Mouse (Mus musculus) embryonic stem cell, embryonic (primary cell): Measurements from ENCODE around the gene Galt.
"Not testable (repeated sequence)": the region's sequence is repeated elsewhere in the genome, so short reads cannot be mapped to it uniquely, and the experiment has no call there.

ENCODE experiments used
- CTCF ChIA-PET, 4 experiments: fragments of 300-600 bp in 2 of 4; fragments of 350-600 bp in 2 of 4; sonication (Branson Sonifier 250); formaldehyde crosslinking; loops; one replicate each; lab custom pipeline; 2022; ENCODE audit warnings: inconsistent platforms in 2 of 4; lab: Charles Lee
- POLR2A ChIA-PET, 4 experiments: fragments of 300-600 bp in 2 of 4; fragments of 350-600 bp in 2 of 4; sonication (Branson Sonifier 250); formaldehyde crosslinking; loops; one replicate each; lab custom pipeline; 2022; ENCODE audit warnings: antibody characterized with exemption in 4 of 4, inconsistent platforms in 1 of 4; lab: Charles Lee

The Galt gene

DNA sequence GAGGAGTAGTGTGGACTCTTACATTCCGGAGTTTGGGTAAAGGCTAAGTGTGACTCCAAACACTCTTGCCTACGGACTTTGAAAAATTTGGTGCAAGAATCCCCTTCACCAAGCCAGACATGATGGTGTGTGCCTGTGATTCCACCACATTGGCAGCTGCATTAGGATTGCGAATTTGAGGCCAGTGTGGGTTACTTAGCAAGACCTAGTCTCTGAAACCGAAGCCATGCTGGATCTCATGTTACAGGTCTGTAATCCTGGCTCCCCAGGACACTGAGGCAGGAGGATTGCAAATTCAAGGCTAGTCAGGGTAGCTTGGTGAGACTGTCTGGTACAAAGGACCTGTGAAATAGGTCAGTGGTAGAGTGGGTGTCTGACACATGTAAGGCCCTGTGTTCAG is 3.7 kb downstream of the Galt start:
- POLR2A ChIA-PET = interaction anchor here in 1 of 4 experiments (1.9 kb wide), 1 partner anchor 17 kb away, joined by 5 read pairs; no protein-coding TSS in a partner anchor
- CTCF ChIA-PET = no interaction called here

DNA sequence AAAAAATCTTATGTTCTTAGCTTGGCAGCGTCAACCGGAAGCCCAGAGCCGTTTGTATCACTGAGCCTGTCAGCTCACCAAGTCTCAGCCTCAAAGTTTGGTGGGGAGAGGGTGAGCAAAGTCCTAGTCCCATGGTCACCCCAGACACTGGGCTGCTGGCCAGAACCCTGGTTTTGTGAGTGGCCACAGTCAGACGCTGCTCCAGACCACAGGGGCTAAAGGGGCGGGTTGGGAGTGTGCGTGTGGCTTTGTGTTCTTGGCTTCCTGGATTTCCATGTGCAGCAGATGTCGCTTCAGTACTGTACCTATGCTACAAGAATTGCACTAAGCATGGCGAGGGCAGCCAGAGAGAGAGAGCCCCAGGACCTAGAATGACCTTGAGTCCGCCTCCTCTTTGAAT is 4.2 kb downstream of the Galt start:
- ChIA-PET CTCF (no interaction called here), POLR2A (interaction anchor here in 1 of 4 experiments (1.9 kb wide), 1 partner anchor 17 kb away, joined by 5 read pairs; no protein-coding TSS in a partner anchor)

DNA sequence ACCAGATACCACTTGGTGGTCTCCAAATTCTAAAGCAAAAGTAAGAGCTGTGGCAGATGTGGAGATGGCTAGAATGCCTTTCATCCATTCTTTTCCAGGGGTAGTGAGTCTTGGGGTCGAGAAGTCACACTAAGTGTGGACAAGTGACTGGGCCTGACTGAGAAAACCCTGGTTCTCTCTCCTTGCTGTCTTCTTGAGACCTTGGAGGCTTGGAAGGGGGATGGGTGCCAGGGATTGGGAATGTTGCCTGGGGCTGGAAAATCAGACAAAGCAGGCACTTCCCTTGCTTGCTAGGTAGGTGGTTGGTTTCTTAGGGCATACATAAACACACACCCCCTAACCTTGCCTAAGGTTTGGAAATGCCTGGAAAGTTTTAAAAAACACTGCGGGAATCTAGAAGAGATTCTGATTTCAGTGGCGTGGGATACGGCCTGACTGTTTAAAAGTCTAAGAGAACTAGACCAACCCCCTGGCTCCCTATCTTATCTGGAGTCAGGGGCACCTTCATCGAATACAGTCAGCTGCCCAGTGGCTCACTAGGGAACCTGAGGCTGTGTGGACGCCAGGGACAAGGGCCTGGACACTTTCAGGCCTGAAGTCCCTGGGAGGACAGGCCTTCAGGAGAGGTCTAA is 4.7 kb downstream of the Galt start:
- ChIA-PET POLR2A (no interaction called here), CTCF (no interaction called here)

DNA sequence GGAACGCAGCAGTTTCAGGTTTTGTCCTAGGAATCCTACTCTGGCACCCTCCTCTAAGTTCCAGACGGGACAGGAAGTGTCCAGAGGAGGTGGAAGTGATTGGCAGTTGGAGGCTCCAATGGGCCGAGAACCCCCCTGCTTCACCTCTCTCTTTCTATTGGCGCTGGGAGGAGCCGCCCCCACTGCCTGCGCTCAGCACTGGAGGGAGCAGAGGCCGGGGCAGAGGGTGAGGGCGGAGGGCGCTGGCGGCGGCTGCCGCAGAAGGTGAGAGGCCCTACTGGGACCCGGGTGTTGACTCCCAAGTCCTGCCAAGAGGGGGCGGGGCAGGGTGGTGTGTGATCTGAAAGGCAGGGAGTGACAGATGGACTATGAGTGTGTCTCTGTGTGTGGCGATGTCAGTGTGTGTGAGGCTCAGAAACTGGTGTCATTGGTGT is 5.3 kb downstream of the Galt start:
- POLR2A ChIA-PET = no interaction called here
- CTCF ChIA-PET = no interaction called here

DNA sequence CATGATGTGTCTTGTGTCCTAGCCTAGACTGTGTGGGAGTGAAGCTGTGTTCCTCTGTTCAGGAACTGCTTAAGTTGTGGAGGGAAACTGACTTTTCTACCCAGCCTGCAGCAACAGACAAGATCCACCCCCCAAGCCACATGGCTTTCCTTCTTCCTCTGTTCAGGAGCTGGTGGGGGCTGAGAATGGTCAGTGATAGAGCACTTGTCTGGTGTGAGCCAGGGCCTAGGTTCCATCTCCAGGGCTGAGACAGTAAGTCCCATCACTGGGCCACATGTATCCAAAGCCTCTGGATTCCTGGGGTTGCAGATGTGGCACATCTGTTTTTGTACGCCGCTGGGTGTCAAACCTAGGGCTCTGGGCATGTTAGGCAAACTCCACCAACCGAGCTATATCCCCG is 5.9 kb downstream of the Galt start:
- POLR2A ChIA-PET = no interaction called here

DNA sequence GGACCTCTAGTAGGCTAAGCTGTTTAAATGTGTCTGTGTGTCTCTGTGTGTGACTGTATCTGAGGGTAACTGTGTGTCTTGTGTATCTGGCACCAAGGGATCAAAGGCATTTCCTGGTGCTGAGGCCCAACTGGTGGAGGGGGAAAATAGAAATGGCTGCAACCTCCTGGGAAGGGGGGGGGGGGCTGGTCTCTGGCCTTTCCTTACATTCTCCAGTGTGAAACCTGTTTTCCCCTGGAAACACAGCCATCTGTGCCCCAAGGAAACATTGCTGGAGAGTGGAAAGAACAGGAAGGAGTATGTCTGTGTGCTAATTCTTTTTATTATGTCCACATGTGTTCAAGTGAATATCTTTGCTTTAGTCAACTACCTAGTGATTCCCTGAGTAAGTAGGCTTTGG is 6.7 kb downstream of the Galt start:
- ChIA-PET POLR2A (interaction anchor here in 1 of 4 experiments (0.6 kb wide), 1 partner anchor 95 kb away, joined by 4 read pairs; no protein-coding TSS in a partner anchor), CTCF (no interaction called here)

More for the DNA sequence above, 5.9 kb downstream of the Galt start:
- CTCF ChIA-PET = no interaction called here

DNA sequence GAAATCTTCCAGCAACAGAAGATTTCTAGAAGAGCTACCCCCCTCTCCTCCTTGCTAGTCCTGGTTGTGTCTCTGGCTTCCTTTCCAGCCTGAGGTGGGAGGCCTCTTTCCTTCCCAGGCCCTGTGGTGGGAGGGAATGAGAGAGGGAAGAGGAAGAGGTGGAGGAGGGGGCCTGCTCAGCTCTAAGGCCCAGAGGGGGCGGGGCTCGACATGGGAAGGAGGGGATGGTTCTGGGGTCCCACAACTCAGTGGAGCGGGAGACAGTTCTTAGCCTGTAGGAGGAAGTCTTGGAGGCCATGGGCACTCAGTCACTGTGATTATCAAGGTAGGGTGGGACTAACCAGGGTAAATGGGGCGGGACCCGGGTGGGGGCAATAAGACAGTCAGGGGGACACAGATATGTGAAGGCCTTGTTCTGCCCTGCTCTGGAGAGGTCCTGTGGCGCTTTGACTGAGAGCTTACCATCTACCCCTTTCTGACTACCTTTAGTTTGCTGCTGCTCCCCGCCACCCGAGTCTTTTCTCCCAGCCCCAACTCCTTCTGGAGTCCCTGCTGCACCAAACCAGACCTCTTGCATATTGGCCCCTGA is 7.2 kb downstream of the Galt start:
- ChIA-PET POLR2A (no interaction called here), CTCF (no interaction called here)

DNA sequence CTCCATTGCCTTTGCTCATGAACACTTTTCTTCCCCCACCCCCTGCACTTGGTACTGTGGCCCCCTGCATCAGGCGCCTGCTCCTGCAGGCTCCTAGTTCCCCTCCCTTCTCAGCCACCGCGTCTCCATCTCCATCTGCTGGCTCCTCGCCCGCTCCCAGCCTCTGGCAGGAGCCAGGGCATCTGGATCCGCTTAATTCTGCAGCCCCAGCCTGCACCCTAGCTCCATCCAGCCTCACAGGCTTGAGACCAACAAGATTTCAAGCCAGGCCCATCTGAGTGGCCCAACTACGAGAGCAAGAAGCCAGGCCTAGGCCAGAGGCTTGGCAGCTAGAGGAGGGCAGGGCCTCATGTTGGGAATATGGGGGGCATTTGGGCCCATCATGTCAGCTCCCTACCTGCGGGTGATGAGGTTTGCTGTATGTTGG is 7.7 kb downstream of the Galt start:
- POLR2A ChIA-PET, CTCF ChIA-PET: not testable (repeated sequence)

DNA sequence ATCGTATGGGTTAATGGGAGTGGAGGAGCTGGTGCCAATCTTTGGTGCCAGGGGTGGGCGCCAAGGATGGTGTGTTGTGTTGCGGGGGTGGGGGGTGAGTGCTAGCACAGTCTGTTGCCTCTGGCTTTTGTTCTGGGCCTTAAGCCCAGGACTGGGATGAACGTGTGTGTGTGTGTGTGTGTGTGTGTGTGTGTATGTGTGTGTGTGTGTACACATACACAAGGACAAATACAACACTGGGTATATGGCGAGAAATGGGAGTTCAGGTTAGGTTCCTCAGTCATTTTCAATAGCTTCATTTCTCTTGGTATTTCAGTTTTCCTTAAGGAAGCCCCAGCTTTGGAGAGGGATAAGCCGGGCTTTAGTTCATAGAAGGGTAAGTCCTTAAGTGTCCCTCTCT is 8.1 kb downstream of the Galt start:
- CTCF ChIA-PET, POLR2A ChIA-PET: not testable (repeated sequence)

DNA sequence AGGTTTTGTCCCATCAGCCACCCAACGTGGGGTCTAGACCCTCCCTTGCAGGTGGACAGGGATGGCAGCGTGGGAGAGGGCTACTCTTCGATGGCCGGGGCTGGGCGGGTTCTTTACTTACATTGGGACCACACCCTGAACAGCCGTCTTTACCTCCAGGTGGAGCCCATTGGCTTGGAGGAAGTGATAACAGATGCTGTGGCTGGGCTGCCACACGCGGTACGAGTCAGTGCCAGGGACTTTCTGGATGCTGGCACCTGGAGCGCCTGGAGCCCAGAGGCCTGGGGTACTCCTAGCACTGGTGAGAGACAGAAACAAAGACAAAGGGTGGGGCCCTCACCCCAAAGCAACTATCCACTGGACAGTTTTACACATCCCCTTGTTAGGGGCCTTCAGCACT is 12.3 kb downstream of the Galt start:
- POLR2A ChIA-PET, CTCF ChIA-PET: not testable (repeated sequence)

DNA sequence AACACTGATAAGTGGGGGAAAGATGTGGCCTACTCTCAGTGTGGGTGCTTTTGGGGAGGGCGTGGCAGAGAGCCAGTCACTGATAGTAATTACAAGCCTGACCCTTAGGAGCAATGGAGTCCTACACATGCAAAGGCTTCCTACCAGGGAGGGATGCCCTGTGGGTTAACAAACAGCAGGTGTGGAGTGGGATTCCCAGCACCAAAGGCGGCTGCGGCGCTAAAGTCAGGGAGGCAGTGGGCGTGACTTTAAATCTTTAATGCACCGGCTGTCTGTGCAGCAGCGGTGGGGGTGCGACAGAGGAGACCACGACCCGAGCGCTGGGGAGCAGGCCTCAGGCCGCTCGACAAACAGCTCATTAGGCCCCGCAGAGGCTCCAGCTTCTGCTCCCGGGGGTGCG is 17.9 kb downstream of the Galt start:
- CTCF ChIA-PET = not testable (repeated sequence)

DNA sequence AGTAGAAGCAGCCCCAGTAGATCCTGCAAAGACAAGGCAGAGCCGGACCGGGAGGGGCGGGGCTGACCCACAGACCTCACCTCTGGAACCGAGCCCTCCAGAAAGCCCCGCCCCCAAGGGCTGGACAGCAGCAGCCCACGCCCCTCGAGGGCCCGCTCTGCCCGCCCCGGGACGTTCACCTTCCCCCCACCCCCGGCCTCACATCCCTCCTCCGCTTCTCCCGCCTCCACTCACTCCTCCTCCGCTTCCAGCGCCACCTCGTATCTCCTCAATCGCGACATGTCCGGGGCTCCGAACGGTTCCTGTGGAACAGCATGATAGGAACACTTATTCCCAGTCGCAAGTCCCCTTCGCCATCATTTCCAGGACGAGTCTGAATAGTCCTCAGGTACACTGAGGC is 18.5 kb downstream of the Galt start:
- POLR2A ChIA-PET, CTCF ChIA-PET: not testable (repeated sequence)

More for the DNA sequence above, 17.9 kb downstream of the Galt start:
- POLR2A ChIA-PET = not testable (repeated sequence)

DNA sequence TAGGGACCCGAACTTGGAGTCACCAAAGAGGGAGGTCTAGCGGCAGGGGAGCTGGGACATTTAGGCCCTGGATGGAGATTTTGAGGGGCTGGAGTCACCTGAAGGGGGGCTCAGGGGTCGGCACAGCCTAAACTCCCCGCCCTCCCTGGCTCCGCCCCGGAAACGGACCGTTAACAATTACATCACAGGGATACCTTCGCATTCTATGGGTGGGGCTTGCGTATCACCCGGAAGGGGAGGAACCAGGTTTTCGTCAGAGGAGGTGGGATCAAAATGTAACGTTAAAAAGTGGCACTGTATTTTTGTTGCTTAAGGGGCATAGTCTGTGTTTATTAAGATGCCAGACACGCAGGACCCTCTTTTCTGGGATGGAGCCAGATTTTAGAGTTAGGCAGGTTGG is 19.0 kb downstream of the Galt start, which contains the start of gene Ccl27a:
Gene Ccl27a (minus strand): TSS at position 246 of the 400 bp plus-strand sequence.
- POLR2A ChIA-PET = interaction anchor here in 1 of 4 experiments (0.7 kb wide), 1 partner anchor 35 kb away, joined by 6 read pairs; no protein-coding TSS in a partner anchor
- CTCF ChIA-PET = not testable (repeated sequence)

DNA sequence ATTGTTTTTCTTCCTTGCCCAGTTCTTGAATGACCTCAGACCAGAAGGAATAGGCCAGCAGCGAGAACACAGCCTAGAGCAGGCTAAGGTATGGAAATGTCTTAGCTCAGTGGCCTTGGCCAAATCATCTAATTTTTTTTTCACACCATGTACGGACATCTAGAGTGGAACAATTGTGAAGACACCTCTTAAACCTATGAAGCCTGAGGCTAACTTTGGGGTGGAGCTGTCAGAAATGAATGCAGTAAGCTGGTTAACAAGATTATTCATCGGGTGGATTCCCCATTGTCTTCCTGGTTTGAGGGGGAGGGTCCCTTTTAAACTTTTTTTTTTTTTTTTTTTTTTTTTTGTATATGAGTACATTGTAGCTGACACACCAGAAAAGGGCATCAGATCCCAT is 19.5 kb downstream of the Galt start:
- POLR2A ChIA-PET = interaction anchor here in 3 of 4 experiments (0.6 to 0.7 kb wide), 3 partner anchors 36 to 1789 kb away, joined by 3 to 6 read pairs (median 3); no protein-coding TSS in a partner anchor
- CTCF ChIA-PET = not testable (repeated sequence)

DNA sequence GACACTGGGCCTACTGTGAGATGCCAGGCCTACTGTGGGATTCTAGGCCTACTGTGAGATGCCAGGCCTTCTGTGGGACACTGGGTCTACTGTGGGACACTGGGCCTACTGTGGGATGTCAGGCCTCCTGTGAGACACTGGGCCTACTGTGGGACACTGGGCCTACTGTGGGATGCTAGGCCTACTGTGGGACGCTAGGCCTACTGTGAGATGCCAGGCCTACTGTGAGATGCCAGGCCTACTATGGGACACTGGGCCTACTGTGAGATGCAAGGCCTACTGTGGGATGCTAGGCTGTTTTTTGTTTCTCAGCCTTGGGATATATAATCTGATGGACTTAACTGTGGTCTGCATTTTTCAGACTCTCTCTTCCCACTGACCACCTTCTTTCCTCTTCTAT is 20.8 kb downstream of the Galt start:
- POLR2A ChIA-PET, CTCF ChIA-PET: not testable (repeated sequence)

DNA sequence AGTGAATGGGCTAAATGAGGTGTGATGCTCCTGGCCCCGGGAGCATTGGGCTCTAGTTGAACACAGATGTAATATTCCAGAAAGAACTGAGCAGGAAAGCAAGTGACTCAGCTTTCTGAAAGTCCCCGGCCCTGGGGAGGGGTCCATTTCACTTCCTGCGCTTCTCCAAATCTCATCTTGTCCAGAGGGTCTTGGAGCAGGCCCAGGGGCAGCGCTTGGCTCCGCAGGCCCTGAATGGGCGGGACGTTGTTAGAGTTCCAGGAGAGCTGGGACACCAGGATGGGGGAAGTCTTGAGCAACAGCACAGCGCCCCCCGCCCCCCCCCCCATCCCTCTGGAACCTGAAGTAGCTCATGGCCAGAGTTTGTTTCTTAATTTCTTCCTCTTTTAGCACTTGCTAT is 26.2 kb downstream of the Galt start:
- POLR2A ChIA-PET, CTCF ChIA-PET: not testable (repeated sequence)

DNA sequence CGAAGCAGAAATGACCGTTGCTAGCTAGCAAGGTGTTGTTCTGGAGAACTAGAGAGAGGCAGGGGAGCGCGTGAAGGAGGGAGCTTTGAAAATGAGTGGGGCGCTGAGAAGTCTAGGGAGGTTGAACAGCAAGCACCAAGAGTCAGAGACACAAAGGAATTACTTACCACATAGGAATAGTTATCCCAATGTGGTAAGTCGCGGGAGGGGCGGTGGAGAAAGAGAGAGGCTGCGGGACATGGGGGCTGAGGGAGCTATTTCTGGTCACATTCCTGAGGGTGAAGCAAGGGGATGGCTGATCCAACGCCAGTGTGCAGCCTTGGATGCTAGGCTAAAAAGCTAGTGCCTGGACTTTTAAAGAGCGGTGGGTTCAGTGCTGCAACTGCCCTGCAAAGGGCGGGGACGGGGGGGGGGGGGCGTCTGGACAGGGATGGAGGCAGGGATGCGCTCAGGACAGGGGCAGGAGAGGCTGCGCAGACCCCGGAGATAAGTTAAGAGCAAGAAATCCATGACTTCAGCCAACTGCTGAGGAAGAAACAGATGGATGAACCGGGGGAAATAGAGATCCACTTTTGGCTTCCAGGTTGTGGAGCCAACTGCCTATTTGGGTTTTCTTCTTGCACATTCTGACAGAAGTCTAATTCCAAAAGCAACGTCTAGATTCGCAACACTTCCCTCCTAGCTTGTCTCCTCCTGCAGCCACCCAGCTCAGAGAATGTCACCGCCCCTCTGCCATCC is 26.9 kb downstream of the Galt start:
- CTCF ChIA-PET, POLR2A ChIA-PET: not testable (repeated sequence)

DNA sequence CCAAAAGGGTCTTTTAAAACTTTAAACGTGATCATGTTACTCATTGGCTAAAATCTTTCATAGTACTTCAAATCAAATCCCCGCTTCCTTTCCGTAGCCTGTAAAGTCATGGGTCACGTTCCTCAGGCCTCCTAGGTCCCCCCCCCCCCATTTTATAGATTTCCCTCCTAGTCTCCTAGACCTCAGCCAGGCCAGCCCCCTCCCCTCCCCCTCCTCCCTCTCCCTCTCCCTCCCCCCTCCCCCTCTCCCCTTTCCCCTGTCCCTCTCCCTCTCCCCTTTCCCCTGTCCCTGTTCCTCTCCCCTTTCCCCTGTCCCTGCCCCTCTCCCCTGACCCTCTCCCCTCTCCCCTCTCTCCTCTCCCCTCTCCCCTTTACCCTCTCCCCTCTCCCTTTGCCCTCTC is 27.7 kb downstream of the Galt start:
- CTCF ChIA-PET, POLR2A ChIA-PET: not testable (repeated sequence)

DNA sequence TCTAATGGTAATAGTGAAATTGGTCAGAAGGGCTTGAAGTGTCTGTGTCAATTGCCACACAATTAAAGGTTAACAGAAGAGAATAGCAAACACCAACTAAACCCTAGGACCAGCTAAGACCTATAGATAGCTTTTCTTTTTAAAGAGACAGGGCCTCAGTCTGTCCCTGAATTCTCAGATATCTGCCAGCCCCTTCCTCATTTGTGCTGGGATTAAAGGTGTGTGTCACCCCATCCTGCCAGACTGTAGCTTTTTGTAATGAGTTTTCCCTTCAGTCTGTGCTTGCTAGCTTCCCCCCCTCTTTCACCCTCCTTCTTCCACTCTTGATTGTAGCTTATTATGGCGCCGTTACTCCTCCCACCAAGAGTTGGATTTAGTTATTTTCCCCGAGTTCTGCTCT is 28.2 kb downstream of the Galt start:
- CTCF ChIA-PET, POLR2A ChIA-PET: not testable (repeated sequence)
